Mouse (Mus musculus): ENCODE data around the gene 1810055G02Rik. TPM values are rescaled to one million over a fixed set of nuclear protein-coding genes. Genes with fewer than 3 reads are reported as not detected.

1810055G02Rik gene
- polyA plus RNA-seq, 1 experiment from 2014 or later = 43.9 TPM

DNA sequence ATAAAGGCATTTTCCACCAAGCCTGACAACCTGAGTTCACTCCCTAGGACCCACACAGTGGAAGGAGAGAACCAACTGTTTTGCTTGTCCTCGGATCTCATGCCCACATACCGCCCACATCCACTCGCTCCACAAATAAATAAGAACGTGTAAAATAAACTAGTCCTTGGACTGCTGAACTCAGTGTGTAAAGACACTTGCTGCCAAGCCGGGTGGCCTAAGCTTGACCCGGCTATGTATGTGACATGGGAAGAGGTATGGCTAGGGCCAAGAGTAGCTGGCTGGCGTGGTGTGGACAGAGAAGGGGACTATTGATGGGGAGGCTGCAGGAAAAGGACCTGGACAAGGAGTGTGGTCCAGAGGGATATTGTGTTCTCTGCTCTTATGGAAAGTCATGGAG, 10.1 kb upstream of the 1810055G02Rik start:
- Histone ChIP-seq H3K27ac (no peak overlapping the region), H3K4me3 (replicated peaks) (no peak overlapping the region), H3K36me3 (no peaks in the 10 kb centered on the region), H3K4me1 (0 out of 2 replicates have a peak, but pooled peaks cover 2% of the 10 kb centered on the region), H3K9ac (no peak overlapping the region), H3K27me3 (no peaks in the 10 kb centered on the region), H3K9me3 (replicated peaks) (no peaks in the 10 kb centered on the region), H3K4me2 (no peak overlapping the region)
- 82% methylated on average over 7 of the region's 7 CpGs for WGBS
- ATAC-seq (replicated peaks; ENCODE audit: low FRiP score) = no peak

DNA sequence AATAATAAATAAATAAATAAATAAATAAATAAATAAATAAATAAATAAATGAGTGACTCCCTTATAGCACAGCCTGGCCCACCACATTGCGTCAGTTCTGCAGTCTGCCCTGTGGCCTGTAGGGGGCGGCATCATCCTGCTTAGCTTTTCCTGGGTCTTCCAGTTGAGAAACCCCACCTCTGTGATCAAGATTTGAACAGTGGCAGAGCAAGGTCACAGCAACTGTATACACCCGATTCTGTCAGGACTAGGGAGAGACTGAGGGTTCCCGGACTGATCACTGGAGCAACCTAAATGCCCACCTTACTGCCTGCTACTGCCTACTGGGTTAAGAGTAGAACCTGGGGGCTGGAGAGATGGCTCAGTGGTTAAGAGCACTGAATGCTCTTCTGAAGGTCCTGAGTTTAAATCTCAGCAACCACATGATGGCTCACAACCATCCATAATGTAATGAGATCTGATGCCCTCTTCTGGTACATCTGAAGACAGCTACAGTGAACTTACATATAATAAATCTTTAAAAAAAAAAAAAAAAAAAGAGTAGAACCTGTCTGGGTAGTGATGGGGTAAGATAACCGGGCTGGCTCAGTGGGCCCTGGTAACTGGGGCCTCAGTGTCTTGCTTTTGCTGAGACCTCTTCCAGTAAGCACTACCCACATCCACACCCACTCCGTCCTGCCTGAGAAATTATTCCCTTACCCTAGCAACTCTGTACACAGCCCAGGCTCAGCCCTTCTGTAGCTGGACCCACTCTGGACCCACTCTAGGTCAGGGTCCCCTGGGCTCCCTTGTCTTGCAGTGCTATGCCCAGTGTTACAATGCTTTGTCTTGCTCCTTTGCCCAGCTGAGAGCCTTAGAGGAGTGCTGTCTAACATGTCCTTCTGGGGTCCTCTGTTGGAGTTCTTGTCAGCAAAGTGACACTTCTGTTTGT, 8.3 kb upstream of the 1810055G02Rik start:
- no peak overlapping the region for H3K4me3 ChIP-seq (replicated peaks)
- H3K4me1 ChIP-seq = 0 out of 2 replicates have a peak, but pooled peaks cover 2% of the 10 kb centered on the region
- peak; percentile 33; the same call in 1 of the 2 replicates for ATAC-seq (replicated peaks; ENCODE audit: low FRiP score)
- WGBS = 30% methylated on average over 6 of the region's 6 CpGs
- H3K9ac ChIP-seq = no peak overlapping the region
- no peaks in the 10 kb centered on the region for H3K36me3 ChIP-seq
- H3K4me2 ChIP-seq = no peak overlapping the region
- no peak overlapping the region for H3K27ac ChIP-seq
- no peaks in the 10 kb centered on the region for H3K27me3 ChIP-seq
- H3K9me3 ChIP-seq (replicated peaks) = no peaks in the 10 kb centered on the region

DNA sequence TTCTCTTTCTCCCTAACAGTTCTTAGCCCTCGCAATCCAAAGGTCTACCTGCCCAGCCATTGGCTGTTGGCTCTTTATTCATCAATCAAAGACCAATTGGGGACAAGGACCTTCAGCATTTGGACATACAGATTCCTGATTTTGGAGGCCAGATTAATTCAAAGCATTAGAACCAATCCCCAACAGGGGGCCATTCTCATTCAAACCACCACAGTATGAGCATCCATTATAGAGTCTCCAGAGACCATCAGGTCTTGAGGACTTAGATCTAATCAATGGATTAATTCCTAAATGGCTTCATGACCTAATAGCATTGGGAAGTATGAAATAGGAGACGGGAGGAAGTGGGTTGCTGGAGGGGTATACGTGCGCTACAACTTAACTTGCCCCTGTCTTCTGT, 5.6 kb upstream of the 1810055G02Rik start:
- H3K4me3 ChIP-seq (replicated peaks) = no peak overlapping the region
- no peaks in the 10 kb centered on the region for H3K36me3 ChIP-seq
- no peaks in the 10 kb centered on the region for H3K27me3 ChIP-seq
- ATAC-seq (replicated peaks; ENCODE audit: low FRiP score) = no peak
- H3K4me1 ChIP-seq = peaks cover 6% of the 10 kb centered on the region
- no peak overlapping the region for H3K9ac ChIP-seq
- H3K4me2 ChIP-seq = no peak overlapping the region
- no peak overlapping the region for H3K27ac ChIP-seq
- WGBS = 88% methylated on average over 4 of the region's 4 CpGs
- no peaks in the 10 kb centered on the region for H3K9me3 ChIP-seq (replicated peaks)

DNA sequence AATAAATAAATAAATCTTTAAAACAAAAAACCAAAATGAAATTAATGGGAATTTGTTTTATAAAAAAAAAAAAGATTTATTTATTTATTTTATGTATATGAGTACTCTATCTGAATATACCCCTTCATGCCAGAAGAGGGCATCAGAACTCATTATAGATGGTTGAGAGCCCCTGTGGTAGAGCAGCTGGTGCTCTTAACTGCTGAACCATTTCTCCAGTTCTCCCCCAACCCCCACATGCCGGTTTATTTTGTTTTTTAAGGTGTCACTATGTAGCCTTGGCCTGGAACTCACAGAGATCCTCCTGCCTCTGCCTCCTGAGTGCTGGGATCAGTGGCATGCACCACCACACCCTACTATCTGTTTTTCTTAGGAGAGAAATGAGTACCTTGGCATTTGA, 1.8 kb upstream of the 1810055G02Rik start:
- Histone ChIP-seq H3K9ac (no peak overlapping the region), H3K4me3 (replicated peaks) (no peak overlapping the region), H3K36me3 (peaks cover 3% of the 10 kb centered on the region), H3K4me1 (peaks cover 15% of the 10 kb centered on the region), H3K27ac (no peak overlapping the region), H3K9me3 (replicated peaks) (no peaks in the 10 kb centered on the region), H3K27me3 (no peaks in the 10 kb centered on the region), H3K4me2 (no peak overlapping the region)
- 43% methylated on average over 1 of the region's 1 CpGs for WGBS
- no peak for ATAC-seq (replicated peaks; ENCODE audit: low FRiP score)

DNA sequence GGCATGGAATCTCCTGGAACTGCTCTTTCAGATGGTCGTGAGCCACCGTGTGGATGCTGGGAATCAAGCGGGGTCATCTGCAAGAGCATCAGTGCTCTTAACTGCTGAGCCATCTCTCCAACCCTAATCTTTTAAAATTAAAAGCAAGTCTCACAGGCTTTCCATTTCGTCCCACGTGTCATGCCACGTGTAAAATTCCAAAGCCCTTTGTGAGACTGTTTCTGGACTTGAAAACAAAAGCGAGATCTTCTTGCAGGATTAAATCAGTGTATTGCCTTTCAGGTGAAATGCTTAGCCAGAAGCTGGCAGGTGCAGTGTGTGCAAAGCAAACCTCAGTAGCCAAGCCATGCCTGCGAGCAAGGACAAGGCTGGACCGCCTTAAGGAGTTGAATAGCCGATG, 540 bp upstream of the 1810055G02Rik start:
- H3K27ac ChIP-seq = peak overlapping the region; percentile 93
- peak overlapping the region; percentile 64 for H3K4me2 ChIP-seq
- WGBS = 38% methylated on average over 10 of the region's 10 CpGs
- peaks cover 15% of the 10 kb centered on the region for H3K4me1 ChIP-seq
- no peaks in the 10 kb centered on the region for H3K9me3 ChIP-seq (replicated peaks)
- peak overlapping the region; percentile 75 for H3K4me3 ChIP-seq (replicated peaks)
- no peak for ATAC-seq (replicated peaks; ENCODE audit: low FRiP score)
- peak overlapping the region; percentile 45 for H3K9ac ChIP-seq
- no peaks in the 10 kb centered on the region for H3K27me3 ChIP-seq
- peaks cover 6% of the 10 kb centered on the region for H3K36me3 ChIP-seq

DNA sequence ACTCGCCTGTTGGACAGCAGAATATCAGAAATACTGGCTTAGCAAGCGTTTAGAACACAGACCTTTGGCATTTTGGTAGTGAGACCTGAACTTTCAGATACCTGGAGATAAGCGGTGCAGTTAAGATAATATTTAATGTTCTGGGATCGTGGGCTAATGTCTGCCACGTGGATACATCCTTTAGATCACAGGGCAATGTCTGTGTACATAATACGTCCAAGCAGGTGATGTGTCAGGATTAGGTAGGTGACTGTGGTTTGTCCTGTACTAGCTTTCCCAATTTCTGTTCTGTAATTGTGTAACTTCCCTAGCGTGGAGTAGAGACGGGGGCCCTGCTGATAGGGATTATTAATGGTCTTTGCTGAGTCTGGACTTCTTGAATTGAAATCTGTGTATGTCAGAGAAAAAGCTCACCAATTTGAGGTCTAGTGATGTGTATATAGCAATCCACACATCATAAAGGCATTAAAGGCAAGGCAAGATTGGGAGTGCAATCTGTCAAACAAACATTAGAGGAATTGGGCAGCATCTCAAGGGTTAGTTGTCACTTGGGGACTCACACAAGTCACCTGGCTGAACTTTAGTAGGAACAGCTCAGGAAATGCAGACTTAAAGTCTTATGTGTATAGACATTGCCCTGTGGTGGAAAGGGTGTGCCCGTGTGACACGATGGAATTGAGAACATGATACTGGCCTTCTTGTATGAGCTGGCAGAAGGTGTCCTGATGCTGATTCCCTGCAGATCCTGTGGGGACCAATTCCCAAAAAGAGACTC, 1.1 kb downstream of the 1810055G02Rik start:
- H3K4me1 ChIP-seq = peaks cover 15% of the 10 kb centered on the region
- peak overlapping the region; percentile 69 for H3K9ac ChIP-seq
- H3K27me3 ChIP-seq = no peaks in the 10 kb centered on the region
- no peak overlapping the region for H3K27ac ChIP-seq
- H3K4me2 ChIP-seq = peak overlapping the region; percentile 64
- WGBS = 36% methylated on average over 10 of the region's 10 CpGs
- no peak for ATAC-seq (replicated peaks; ENCODE audit: low FRiP score)
- no peaks in the 10 kb centered on the region for H3K9me3 ChIP-seq (replicated peaks)
- peak overlapping the region; percentile 75 for H3K4me3 ChIP-seq (replicated peaks)
- peaks cover 9% of the 10 kb centered on the region for H3K36me3 ChIP-seq

DNA sequence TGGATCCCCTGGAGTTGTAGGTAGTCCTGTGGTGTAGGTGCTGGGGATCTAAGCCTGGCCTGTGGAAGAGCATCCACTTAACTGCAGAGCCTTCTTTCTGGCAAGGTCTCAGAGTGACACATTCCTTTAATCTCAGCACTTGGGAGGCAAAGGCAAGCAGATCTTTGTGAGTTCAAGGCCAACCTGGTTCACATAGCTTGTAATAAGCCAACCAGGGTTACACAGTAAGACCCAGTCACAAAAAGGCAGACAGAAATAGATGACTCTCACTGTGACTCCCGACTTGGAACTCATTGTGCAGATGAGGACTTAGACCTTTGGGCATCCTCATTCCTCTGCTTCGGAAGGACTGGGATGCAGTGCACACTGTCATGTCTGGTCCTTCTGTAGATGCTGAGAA, 2.3 kb downstream of the 1810055G02Rik start:
- H3K4me3 ChIP-seq (replicated peaks) = no peak overlapping the region
- no peaks in the 10 kb centered on the region for H3K9me3 ChIP-seq (replicated peaks)
- H3K4me1 ChIP-seq = peaks cover 15% of the 10 kb centered on the region
- ATAC-seq (replicated peaks; ENCODE audit: low FRiP score) = no peak
- no peak overlapping the region for H3K9ac ChIP-seq
- peaks cover 22% of the 10 kb centered on the region for H3K36me3 ChIP-seq
- no peaks in the 10 kb centered on the region for H3K27me3 ChIP-seq
- H3K4me2 ChIP-seq = no peak overlapping the region
- H3K27ac ChIP-seq = no peak overlapping the region
- WGBS = 89% methylated on average over 2 of the region's 2 CpGs

DNA sequence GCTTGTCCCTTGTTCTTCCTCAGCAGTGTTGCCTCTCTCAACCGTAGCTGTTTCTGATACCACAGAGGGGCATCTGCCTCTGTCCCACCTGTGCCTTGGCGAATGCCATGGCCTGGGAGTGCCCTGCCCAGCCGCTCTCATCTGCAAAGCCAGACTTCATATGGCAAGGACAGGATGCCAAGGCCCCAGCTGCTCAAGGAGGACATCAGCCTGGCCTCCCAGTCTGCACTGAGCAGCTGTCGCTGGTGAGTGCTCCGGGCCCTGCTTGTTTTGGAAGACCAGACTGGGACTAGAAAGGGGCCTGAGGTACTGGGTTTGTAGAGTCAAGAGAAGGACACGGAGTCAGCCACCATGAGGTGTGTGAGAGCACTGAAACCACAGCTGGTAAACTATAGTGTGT, 6.3 kb downstream of the 1810055G02Rik start:
- WGBS = 91% methylated on average over 6 of the region's 6 CpGs
- Histone ChIP-seq H3K4me1 (peaks cover 13% of the 10 kb centered on the region), H3K4me3 (replicated peaks) (no peak overlapping the region), H3K27ac (no peak overlapping the region), H3K27me3 (no peaks in the 10 kb centered on the region), H3K4me2 (no peak overlapping the region), H3K36me3 (peaks cover 52% of the 10 kb centered on the region), H3K9me3 (replicated peaks) (no peaks in the 10 kb centered on the region), H3K9ac (no peak overlapping the region)
- ATAC-seq (replicated peaks; ENCODE audit: low FRiP score) = no peak

DNA sequence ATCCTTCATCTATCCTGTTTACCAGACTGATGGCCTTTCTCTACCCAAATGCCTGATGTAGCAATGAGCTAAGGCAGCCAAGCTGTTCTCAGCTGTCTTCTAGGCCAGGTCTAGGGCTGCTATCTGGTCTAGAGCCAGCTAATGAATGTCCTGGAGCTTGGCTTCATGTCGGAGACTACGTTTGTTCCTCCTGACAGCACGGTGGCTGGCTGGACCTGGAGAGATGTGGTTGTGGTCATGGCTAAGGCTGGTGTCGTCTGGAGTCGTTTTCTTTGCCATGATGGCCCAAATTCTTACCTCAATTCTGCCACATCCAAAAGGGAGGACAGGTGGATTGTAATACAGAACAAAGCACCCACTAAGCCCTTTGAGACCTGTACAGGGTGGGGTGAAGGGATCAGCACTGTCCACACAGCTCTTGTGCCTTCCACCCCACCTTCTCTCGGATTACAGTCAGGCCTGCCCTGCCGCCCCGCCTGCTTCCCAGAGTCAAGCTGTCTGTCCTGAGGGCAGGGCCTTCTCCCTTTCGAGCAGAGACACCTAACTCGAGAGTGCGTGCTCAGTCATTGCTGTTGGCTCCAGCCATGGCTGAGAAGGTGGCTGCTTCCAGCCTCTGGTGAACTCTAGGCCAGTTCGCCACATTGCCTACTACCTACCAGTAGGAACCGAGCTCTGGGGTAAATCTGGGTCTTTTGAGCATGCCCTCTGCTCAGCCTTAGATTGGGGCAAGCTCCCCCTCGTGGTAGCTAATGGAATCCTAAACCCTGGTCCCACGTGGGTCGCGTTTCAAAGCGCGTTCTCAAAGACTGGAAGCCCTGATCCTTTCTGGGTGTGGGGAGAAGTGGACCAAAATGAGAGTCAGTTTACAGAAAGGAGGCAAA, 10.6 kb downstream of the 1810055G02Rik start:
- H3K4me2 ChIP-seq = peak overlapping the region; percentile 75
- H3K27ac ChIP-seq = peak overlapping the region; percentile 34
- peak overlapping the region; percentile 47 for H3K9ac ChIP-seq
- no peaks in the 10 kb centered on the region for H3K27me3 ChIP-seq
- H3K4me1 ChIP-seq = peaks cover 16% of the 10 kb centered on the region
- ATAC-seq (replicated peaks; ENCODE audit: low FRiP score) = peak; percentile 72
- 39% methylated on average over 19 of the region's 19 CpGs for WGBS
- peaks cover 46% of the 10 kb centered on the region for H3K36me3 ChIP-seq
- 0 out of 2 replicates have a peak, but pooled peaks cover under 1% of the 10 kb centered on the region for H3K9me3 ChIP-seq (replicated peaks)
- peak overlapping the region; percentile 46 for H3K4me3 ChIP-seq (replicated peaks)

DNA sequence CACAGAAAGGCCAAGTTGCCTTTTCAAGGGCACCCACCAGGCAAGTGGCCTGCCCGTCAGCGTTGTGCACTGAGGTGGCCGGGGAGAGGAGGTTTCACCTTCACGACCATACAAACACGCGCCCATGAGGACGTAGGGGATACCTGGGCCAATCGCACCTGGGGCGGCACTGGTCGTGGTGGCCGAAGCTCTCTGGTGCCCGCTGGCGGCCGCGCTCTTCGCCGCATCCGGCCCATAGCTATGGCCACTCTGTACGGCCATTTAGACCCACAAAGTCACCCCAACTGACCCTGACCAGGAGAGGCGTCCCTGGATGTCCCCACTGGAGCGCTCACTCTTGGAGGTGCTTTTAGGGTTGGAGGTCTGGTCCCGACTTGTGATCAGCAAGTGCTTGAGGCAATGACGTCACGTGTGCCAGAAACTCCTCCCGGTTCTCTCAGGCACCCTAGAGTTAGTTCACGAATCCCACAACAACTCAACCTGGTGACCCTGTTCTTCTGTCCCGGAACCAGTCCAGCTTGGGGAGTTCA, 11.3 kb downstream of the 1810055G02Rik start:
- Histone ChIP-seq H3K27me3 (no peaks in the 10 kb centered on the region), H3K4me1 (peaks cover 16% of the 10 kb centered on the region), H3K36me3 (peaks cover 41% of the 10 kb centered on the region), H3K4me2 (peak overlapping the region; percentile 75), H3K9me3 (replicated peaks) (0 out of 2 replicates have a peak, but pooled peaks cover 2% of the 10 kb centered on the region), H3K4me3 (replicated peaks) (peak overlapping the region; percentile 46), H3K27ac (peak overlapping the region; percentile 34), H3K9ac (peak overlapping the region; percentile 47)
- peak; percentile 85 for ATAC-seq (replicated peaks; ENCODE audit: low FRiP score)
- 2% methylated on average over 27 of the region's 27 CpGs for WGBS

DNA sequence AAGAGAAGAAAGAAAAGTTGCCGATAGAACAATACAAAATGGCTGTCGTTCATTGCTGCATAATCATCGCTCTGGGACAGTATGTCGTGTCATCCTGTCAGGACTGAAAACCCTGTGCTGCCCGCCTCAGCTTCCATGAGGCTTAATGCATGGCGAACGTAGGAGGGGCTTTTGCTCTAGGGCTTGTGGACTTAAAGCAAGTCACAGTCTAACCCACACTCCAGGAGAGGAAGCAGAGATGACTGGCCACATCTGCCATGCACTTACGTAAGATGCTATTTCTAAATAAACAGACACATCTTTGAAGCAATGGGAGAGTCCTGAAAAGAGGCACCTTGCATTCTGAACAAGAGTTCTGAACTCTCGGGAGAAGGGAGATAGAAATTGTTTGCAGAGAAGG, 15.1 kb downstream of the 1810055G02Rik start:
- no peak overlapping the region for H3K4me3 ChIP-seq (replicated peaks)
- no peak overlapping the region for H3K9ac ChIP-seq
- WGBS = 93% methylated on average over 9 of the region's 9 CpGs
- peaks cover 3% of the 10 kb centered on the region; the same call in 1 of the 2 replicates for H3K36me3 ChIP-seq
- ATAC-seq (replicated peaks; ENCODE audit: low FRiP score) = no peak
- no peak overlapping the region for H3K27ac ChIP-seq
- H3K9me3 ChIP-seq (replicated peaks) = 0 out of 2 replicates have a peak, but pooled peaks cover 2% of the 10 kb centered on the region
- H3K27me3 ChIP-seq = no peaks in the 10 kb centered on the region
- no peak overlapping the region for H3K4me2 ChIP-seq
- peaks cover 16% of the 10 kb centered on the region for H3K4me1 ChIP-seq

Measured in kidney, embryonic 15.5 days (tissue).